Mouse (Mus musculus) heart, embryonic 16.5 days (tissue): Measurements from ENCODE around the gene Nab2. TPM values are rescaled to one million over a fixed set of nuclear protein-coding genes. Genes with fewer than 3 reads are reported as not detected.

ENCODE experiments used
- ATAC-seq: fragments of 200-750 bp; cut with Nextera tagmentation; replicated peaks from 2 replicates; pipeline ENCODE4 v1.8.0; 2017; ENCODE audit warnings: moderate number of reproducible peaks; ENCODE audit not compliant: insufficient read depth, low FRiP score; ENCODE audit errors: extremely low read depth
- H3K27ac ChIP-seq: fragments of 300-500 bp; sonication (generic); 2 replicates; pipeline ENCODE4 v1.5.1; 2014; ENCODE audit warnings: mild to moderate bottlenecking, low read length, control low read depth, moderate library complexity
- H3K27me3 ChIP-seq: fragments of 300-500 bp; sonication (generic); 2 replicates; pipeline ENCODE4 v1.6.1; 2014; ENCODE audit warnings: low read length, mixed read lengths; ENCODE audit not compliant: control insufficient read depth, insufficient read depth
- H3K36me3 ChIP-seq: fragments of 300-500 bp; sonication (generic); 2 replicates; pipeline ENCODE4 v1.6.1; 2014; ENCODE audit not compliant: control insufficient read depth, insufficient read depth
- H3K4me1 ChIP-seq: fragments of 300-500 bp; sonication (generic); 2 replicates; pipeline ENCODE4 v1.6.1; 2014; ENCODE audit warnings: low read length, mixed read lengths; ENCODE audit not compliant: control insufficient read depth, insufficient read depth
- H3K4me2 ChIP-seq: fragments of 300-500 bp; sonication (generic); 2 replicates; pipeline ENCODE4 v1.6.1; 2014; ENCODE audit warnings: low read depth, mild to moderate bottlenecking, control low read depth, low read length
- H3K4me3 ChIP-seq: fragments of 300-500 bp; sonication (generic); 2 replicates; pipeline ENCODE4 v1.5.1; 2014; ENCODE audit warnings: mild to moderate bottlenecking, control low read depth, low read length
- H3K9ac ChIP-seq: fragments of 300-500 bp; sonication (generic); 2 replicates; pipeline ENCODE4 v1.6.1; 2014; ENCODE audit warnings: low read length, control low read depth
- H3K9me3 ChIP-seq: fragments of 300-500 bp; sonication (generic); replicated peaks from 2 replicates; pipeline ENCODE4 v1.6.1; 2016; ENCODE audit warnings: low read length; ENCODE audit not compliant: control insufficient read depth
- WGBS: fragments of 180-500 bp; shearing (Covaris S2); extraction: QIAGEN DNeasy Blood & Tissue Kit; methylation state at CpG from one replicate; pipeline ENCODE4 v1.1.7; 2014; 5-methylcytosine and 5-hydroxymethylcytosine counted together
- polyA plus RNA-seq: library from polyadenylated mRNA; unstranded; fragments of >200 nt; fragmentation: Nextera tagmentation; extraction: Ambion mirVana; gene quantifications from 2 replicates; pipeline ENCODE4 v1.2.1, GENCODE M21; 2015

The Nab2 gene
- polyA plus RNA-seq, 1 experiment from 2014 or later, result 10.9 TPM

GRCm38 (mm10) chr10:127698966-127699365, 30.6 kb upstream of the Nab2 start:
- WGBS, result 90% methylated on average over 7 of the region's 7 CpGs
- Histone ChIP-seq H3K36me3 (peaks cover 16% of the 10 kb centered on the region), H3K9ac (no peak overlapping the region)

DNA sequence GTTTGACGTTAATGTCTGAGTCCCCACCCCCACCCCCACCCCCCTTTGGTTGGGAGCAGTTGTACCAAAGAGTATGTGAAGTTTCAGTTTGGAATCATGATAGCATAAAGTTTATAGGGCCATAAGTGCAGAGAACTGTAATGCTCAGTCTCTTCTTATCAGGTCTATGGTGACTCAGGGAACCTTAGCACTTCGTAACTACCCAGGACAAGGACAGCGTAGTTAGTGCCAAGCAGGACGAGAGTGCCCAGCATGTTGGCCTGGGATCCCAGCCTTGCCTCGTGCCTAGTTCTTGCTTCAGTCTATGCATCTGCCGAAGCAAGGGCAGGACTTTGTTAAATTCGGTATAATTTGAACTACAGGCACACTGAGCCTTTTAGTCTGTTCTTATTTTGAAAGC, 27.4 kb upstream of the Nab2 start:
- Histone ChIP-seq H3K9ac (no peak overlapping the region), H3K9me3 (no peaks in the 10 kb centered on the region), H3K27ac (no peak overlapping the region), H3K27me3 (no peaks in the 10 kb centered on the region), H3K4me3 (no peak overlapping the region), H3K36me3 (peaks cover 26% of the 10 kb centered on the region), H3K4me2 (no peak overlapping the region), H3K4me1 (no peaks in the 10 kb centered on the region)
- ATAC-seq, result no peak
- 88% methylated on average over 7 of the region's 7 CpGs for WGBS

More at GRCm38 (mm10) chr10:127698966-127699365, 30.6 kb upstream of the Nab2 start:
- no peak overlapping the region for H3K4me3 ChIP-seq
- H3K27ac ChIP-seq, result no peak overlapping the region
- H3K27me3 ChIP-seq, result no peaks in the 10 kb centered on the region
- no peak for ATAC-seq
- H3K4me1 ChIP-seq, result no peaks in the 10 kb centered on the region
- H3K9me3 ChIP-seq, result no peaks in the 10 kb centered on the region
- H3K4me2 ChIP-seq, result no peak overlapping the region

- Histone ChIP-seq H3K36me3 (peaks cover 26% of the 10 kb centered on the region), H3K9me3 (no peaks in the 10 kb centered on the region), H3K4me2 (no peak overlapping the region), H3K9ac (no peak overlapping the region), H3K4me3 (no peak overlapping the region), H3K27me3 (no peaks in the 10 kb centered on the region), H3K27ac (no peak overlapping the region), H3K4me1 (no peaks in the 10 kb centered on the region)
- ATAC-seq, result no peak
- 49% methylated on average over 2 of the region's 2 CpGs for WGBS
Measured at GRCm38 (mm10) chr10:127694636-127695035, 26.3 kb upstream of the Nab2 start.

DNA sequence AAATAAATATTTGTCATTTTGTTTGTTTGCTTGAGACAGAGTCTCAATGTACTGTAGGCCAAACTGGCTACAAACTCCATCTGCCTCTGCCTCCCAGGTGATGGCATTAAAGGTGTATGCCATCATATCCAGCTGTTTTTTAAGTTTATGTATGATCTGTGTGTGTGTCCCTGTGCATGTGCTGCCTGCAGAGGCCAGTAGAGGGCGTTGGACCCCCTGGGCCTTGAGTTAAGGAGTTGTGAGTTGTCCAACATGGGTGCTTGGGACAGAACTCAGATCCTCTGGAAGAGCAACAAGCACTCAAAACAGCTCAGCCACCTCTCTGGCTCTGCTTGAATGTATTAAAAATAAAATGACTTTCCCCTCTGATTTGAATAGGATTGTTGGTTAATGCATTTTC, 22.7 kb upstream of the Nab2 start:
- Histone ChIP-seq H3K27me3 (no peaks in the 10 kb centered on the region), H3K9ac (no peak overlapping the region), H3K4me2 (no peak overlapping the region), H3K4me1 (peaks cover 3% of the 10 kb centered on the region), H3K4me3 (no peak overlapping the region), H3K9me3 (no peaks in the 10 kb centered on the region), H3K36me3 (peaks cover 24% of the 10 kb centered on the region), H3K27ac (no peak overlapping the region)
- WGBS, result 17% methylated on average over 1 of the region's 1 CpGs
- ATAC-seq, result no peak

GRCm38 (mm10) chr10:127682886-127683285, 14.5 kb upstream of the Nab2 start:
- 82% methylated on average over 6 of the region's 6 CpGs for WGBS
- no peak for ATAC-seq
- Histone ChIP-seq H3K9me3 (no peaks in the 10 kb centered on the region), H3K4me1 (peaks cover 10% of the 10 kb centered on the region), H3K27ac (no peak overlapping the region), H3K27me3 (no peaks in the 10 kb centered on the region), H3K36me3 (no peaks in the 10 kb centered on the region), H3K9ac (no peak overlapping the region), H3K4me3 (no peak overlapping the region), H3K4me2 (no peak overlapping the region)

- H3K27me3 ChIP-seq, result no peaks in the 10 kb centered on the region
- no peak overlapping the region for H3K27ac ChIP-seq
- no peak overlapping the region for H3K9ac ChIP-seq
- H3K4me2 ChIP-seq, result no peak overlapping the region
- no peak for ATAC-seq
- no peak overlapping the region for H3K4me3 ChIP-seq
- peaks cover 18% of the 10 kb centered on the region for H3K4me1 ChIP-seq
- H3K9me3 ChIP-seq, result no peaks in the 10 kb centered on the region
- WGBS, result 89% methylated on average over 3 of the region's 3 CpGs
- no peaks in the 10 kb centered on the region for H3K36me3 ChIP-seq
Measured at GRCm38 (mm10) chr10:127679881-127680280, 11.5 kb upstream of the Nab2 start.

DNA sequence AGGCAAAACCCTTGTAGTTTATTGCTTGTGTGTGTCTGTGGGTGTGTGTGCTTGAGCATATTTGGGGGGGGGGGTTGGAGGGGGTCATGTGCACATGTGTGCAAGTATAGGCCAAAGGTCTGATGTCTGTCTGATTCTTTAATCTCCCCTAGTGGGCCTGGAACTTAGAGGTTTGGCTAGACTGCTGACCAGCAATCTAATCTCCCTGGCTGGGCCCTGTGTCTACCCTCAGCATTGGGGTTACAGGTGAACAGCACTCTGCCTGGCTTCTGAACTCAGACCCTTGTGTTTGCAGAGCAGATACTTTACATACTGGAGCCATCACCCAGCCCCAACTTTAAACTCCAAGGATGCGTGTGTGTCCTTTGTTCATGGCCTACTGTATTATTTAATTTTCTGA, 10.8 kb upstream of the Nab2 start:
- Histone ChIP-seq H3K4me2 (no peak overlapping the region), H3K36me3 (no peaks in the 10 kb centered on the region), H3K9ac (0 out of 2 replicates have a peak overlapping the region, but pooled peaks have one; percentile 29), H3K9me3 (no peaks in the 10 kb centered on the region), H3K4me3 (no peak overlapping the region), H3K27ac (no peak overlapping the region), H3K27me3 (no peaks in the 10 kb centered on the region), H3K4me1 (peaks cover 18% of the 10 kb centered on the region)
- ATAC-seq, result no peak
- WGBS, result 94% methylated on average over 1 of the region's 1 CpGs

DNA sequence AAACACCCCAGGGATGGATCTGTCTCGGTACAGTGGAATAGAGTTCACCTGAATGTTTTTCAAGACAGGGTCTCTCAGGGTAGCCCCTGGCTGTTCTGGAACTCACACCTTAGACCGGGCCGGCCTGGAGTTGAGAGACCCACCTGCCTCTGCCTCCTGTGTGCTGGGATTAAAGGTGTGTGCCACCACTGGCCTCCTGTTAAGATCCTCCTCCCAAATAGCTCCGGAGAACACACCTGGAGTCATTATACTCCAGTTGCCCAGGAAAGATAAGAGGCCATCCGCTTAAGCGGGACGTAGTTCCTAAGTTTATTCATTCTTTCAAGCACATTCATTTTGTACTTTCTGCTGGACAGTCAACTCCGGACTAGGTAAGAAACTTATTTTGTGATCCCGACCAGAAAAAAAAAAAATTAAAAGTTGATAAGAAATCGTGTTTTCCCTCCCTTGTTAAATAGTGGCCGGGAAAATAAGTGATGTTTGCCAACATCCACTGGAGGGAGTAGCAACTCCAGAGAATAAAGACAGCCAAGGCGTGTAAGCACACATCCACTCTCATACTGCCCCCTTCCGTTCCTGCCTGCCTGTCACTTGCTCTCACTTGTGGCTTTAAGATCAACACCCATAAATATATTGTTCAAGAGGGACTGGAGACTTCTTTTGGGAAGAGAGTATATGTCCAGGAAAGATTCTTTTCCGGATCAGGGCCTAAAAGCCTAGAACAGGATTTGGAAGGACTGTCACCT, 9.4 kb upstream of the Nab2 start:
- peak overlapping the region; percentile 77 for H3K4me3 ChIP-seq
- 7% methylated on average over 14 of the region's 14 CpGs for WGBS
- H3K27ac ChIP-seq, result peak overlapping the region; percentile 58
- H3K9me3 ChIP-seq, result no peaks in the 10 kb centered on the region
- peak overlapping the region; percentile 76 for H3K9ac ChIP-seq
- no peaks in the 10 kb centered on the region for H3K36me3 ChIP-seq
- peak overlapping the region; percentile 98 for H3K4me2 ChIP-seq
- peaks cover 18% of the 10 kb centered on the region for H3K4me1 ChIP-seq
- no peaks in the 10 kb centered on the region for H3K27me3 ChIP-seq
- ATAC-seq, result no peak; the same call in 1 of the 2 replicates

DNA sequence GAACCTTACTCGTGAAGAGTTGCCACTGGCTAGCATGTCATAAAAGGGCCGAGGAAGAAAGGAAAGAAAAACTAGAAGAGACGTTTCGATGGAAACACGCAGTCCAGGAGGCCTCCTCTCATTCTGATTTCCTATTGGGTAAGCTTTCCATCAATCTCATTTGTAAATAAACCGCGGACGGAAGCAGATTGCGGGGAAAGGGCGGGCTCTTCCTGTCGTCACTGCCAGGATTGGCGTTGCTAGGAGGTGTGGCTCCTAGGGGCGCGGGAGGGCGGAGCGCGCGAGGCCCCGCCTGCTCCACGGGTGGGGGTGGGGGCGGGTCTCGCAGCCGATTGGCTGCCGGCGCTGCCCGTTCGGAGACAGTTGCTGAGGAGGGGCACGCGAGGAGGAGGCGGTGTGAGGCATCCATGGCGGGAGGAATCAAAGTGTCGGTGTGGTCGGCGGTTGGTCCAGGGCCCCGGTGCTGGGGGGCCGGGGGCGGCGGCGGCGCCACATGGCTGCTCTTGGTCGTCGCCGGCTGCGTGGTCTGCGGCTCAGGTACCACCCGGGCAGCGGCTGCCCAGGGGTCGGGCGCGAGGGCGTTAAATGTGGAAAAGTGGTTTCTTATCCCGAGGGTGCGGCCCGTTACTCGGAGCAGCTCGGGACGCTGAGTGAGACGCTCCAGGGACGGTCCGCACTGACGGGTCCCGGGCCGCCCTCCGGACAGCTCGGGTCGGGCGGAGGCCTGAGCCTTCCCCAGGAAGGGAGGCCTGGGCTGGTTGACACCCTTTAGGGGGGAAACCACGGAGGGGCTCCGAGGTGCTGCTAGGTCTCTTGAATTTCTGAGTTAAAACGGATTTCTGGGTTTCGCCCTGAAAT, 8.6 kb upstream of the Nab2 start:
- Histone ChIP-seq H3K4me1 (peaks cover 18% of the 10 kb centered on the region), H3K9ac (peak overlapping the region; percentile 76), H3K9me3 (no peaks in the 10 kb centered on the region), H3K27ac (peak overlapping the region; percentile 62), H3K4me2 (peak overlapping the region; percentile 98), H3K27me3 (no peaks in the 10 kb centered on the region), H3K4me3 (peak overlapping the region; percentile 77), H3K36me3 (no peaks in the 10 kb centered on the region)
- WGBS, result under 1% methylated on average over 71 of the region's 71 CpGs
- ATAC-seq, result peak; percentile 95
